Mouse (Mus musculus) spleen, adult 2 months (tissue): Measurements from ENCODE around the gene Ccdc6.

Experiments used
- CTCF ChIP-seq: fragments of 200-500 bp; IDR thresholded peaks from 2 replicates; pipeline ENCODE4 v1.5.1; 2011; ENCODE audit warnings: mild to moderate bottlenecking, inconsistent platforms; ENCODE audit not compliant: insufficient read depth, insufficient read length, insufficient replicate concordance; ENCODE audit errors: extremely low read depth
- POLR2A ChIP-seq: fragments of 200-500 bp; IDR thresholded peaks from 2 replicates; pipeline ENCODE4 v1.6.1; 2011; ENCODE audit warnings: low read depth, low read length, inconsistent platforms

GRCm38 (mm10) chr10:70065191-70065590, 31.7 kb upstream of the Ccdc6 start:
- TF ChIP-seq POLR2A (no peak), CTCF (no peak)
